Mouse (Mus musculus) megakaryocyte, embryonic 14.5 days (primary cell): ENCODE data around the gene Chmp4b.

Experiments
- FLI1 ChIP-seq: IDR thresholded peaks from 2 replicates; pipeline ENCODE4 v1.6.1; 2012; ENCODE audit warnings: low read length, inconsistent platforms, mixed read lengths
- GATA1 ChIP-seq: IDR thresholded peaks from 3 replicates; pipeline ENCODE4 v1.6.1; 2012; ENCODE audit warnings: mixed read lengths, low read length, inconsistent platforms, borderline replicate concordance

GRCm38 (mm10) chr2:154723473-154723872 lies 72.0 kb downstream of the Chmp4b start:
- TF ChIP-seq GATA1: no peak
- TF ChIP-seq FLI1: no peak
